Mouse (Mus musculus): ENCODE measurements around the gene Hnf1a. TPM values are rescaled to one million over a fixed set of nuclear protein-coding genes. Genes with fewer than 3 reads are reported as not detected.

The Hnf1a gene
- polyA plus RNA-seq, 1 experiment = not detected

GRCm38 (mm10) chr5:114964967-114965898, 5.7 kb downstream of the Hnf1a start:
- Histone ChIP-seq H3K27ac (ENCODE audit: control insufficient read depth, insufficient read depth, low read depth, low read length, poor library complexity) (no peak overlapping the region), H3K4me3 (replicated peaks; ENCODE audit: control insufficient read depth, low read depth, low read length) (no peak overlapping the region), H3K4me1 (ENCODE audit: control insufficient read depth, insufficient read depth, low read length) (no peaks in the 10 kb centered on the region)
- TF ChIP-seq POLR2A (IDR thresholded peaks at IDR 0.05; ENCODE audit: borderline replicate concordance, control insufficient read depth, low read depth, low read length) = no peak
- no peak for TF ChIP-seq CTCF (IDR thresholded peaks at IDR 0.05; ENCODE audit: control insufficient read depth, insufficient read depth, low read length)
- 48% methylated on average over 17 of the region's 17 CpGs for WGBS

- Histone ChIP-seq H3K4me1 (ENCODE audit: control insufficient read depth, insufficient read depth, low read length) (no peaks in the 10 kb centered on the region), H3K4me3 (replicated peaks; ENCODE audit: control insufficient read depth, low read depth, low read length) (no peak overlapping the region), H3K27ac (ENCODE audit: control insufficient read depth, insufficient read depth, low read depth, low read length, poor library complexity) (no peak overlapping the region)
- TF ChIP-seq CTCF (IDR thresholded peaks at IDR 0.05; ENCODE audit: control insufficient read depth, insufficient read depth, low read length) (no peak), POLR2A (IDR thresholded peaks at IDR 0.05; ENCODE audit: borderline replicate concordance, control insufficient read depth, low read depth, low read length) (no peak)
- WGBS = 58% methylated on average over 7 of the region's 7 CpGs
Measured at GRCm38 (mm10) chr5:114964315-114964966, 6.5 kb downstream of the Hnf1a start.

DNA sequence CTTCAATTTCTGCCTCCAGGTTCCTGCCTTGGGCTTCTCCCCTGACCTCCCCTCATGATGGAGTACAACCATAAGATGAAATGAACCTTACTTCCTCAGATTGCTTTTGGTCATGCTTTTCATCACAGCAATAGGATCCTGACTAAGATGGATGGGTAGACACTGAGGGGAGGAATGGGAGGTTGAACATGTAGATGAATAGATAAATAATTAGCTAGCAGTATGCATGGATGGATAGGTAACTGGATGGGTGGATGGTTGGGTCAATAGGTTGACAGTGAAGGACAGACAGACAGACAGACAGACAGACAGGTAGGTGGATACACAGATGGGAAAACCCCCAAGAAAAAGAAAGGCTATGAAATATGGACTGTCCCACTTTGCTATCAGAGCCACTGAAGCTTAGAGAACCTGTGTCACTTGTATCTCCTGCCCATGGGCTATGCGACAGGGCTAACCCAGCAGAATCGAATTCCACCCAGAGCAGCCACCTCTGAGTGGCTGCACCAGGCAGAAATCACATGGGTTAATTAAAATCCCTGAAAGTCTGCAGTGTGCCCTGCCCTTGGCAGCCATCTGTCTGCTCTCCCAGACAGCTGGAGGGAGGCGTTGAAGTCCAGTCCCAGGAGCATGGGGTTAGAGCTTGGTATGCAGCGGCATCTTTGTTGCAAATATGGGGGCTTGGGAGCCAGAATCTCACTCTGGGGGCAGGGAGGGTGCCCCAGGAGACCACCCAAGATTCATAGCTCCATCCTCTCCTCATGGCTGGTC, 9.1 kb downstream of the Hnf1a start:
- H3K27ac ChIP-seq (ENCODE audit: control insufficient read depth, insufficient read depth, low read depth, low read length, poor library complexity) = no peak overlapping the region; the same call in 1 of the 2 replicates
- 79% methylated on average over 4 of the region's 4 CpGs for WGBS
- TF ChIP-seq CTCF (IDR thresholded peaks at IDR 0.05; ENCODE audit: control insufficient read depth, insufficient read depth, low read length) (no peak), POLR2A (IDR thresholded peaks at IDR 0.05; ENCODE audit: borderline replicate concordance, control insufficient read depth, low read depth, low read length) (no peak)

GRCm38 (mm10) chr5:114958069-114958468, 12.8 kb downstream of the Hnf1a start:
- H3K27ac ChIP-seq (ENCODE audit: control insufficient read depth, insufficient read depth, low read depth, low read length, poor library complexity) = no peak overlapping the region
- 86% methylated on average over 5 of the region's 5 CpGs for WGBS
- no peak for TF ChIP-seq CTCF (IDR thresholded peaks at IDR 0.05; ENCODE audit: control insufficient read depth, insufficient read depth, low read length)
- TF ChIP-seq POLR2A (IDR thresholded peaks at IDR 0.05; ENCODE audit: borderline replicate concordance, control insufficient read depth, low read depth, low read length) = no peak
- no peak overlapping the region for H3K4me3 ChIP-seq (replicated peaks; ENCODE audit: control insufficient read depth, low read depth, low read length)
- H3K4me1 ChIP-seq (ENCODE audit: control insufficient read depth, insufficient read depth, low read length) = no peaks in the 10 kb centered on the region

More for the DNA sequence above, 9.1 kb downstream of the Hnf1a start:
- Histone ChIP-seq H3K4me3 (replicated peaks; ENCODE audit: control insufficient read depth, low read depth, low read length) (no peak overlapping the region), H3K4me1 (ENCODE audit: control insufficient read depth, insufficient read depth, low read length) (no peaks in the 10 kb centered on the region)

DNA sequence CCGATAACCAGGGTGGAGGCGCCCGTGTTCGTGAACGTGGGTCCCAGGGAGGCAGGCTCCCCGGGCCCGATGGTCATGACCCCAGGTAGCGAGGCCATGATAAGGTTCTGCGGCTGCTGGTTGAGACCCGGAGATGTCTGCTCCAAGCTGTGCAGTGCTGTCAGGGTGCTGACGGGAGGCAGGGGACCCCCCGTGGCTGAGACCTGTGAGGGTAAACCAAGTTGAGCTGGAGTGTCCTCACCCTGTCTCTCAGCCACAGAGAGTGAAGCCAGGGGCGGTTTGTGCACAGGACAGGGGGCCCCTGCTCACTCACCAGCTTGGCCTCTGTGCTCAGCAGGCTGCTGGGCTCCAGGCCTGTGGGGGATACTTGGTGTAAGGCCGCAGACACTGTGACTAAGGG, 17.6 kb downstream of the Hnf1a start:
- Histone ChIP-seq H3K27ac (ENCODE audit: control insufficient read depth, insufficient read depth, low read depth, low read length, poor library complexity) (no peak overlapping the region), H3K4me3 (replicated peaks; ENCODE audit: control insufficient read depth, low read depth, low read length) (no peak overlapping the region), H3K4me1 (ENCODE audit: control insufficient read depth, insufficient read depth, low read length) (no peaks in the 10 kb centered on the region)
- 88% methylated on average over 14 of the region's 14 CpGs for WGBS
- TF ChIP-seq POLR2A (IDR thresholded peaks at IDR 0.05; ENCODE audit: borderline replicate concordance, control insufficient read depth, low read depth, low read length) = no peak

DNA sequence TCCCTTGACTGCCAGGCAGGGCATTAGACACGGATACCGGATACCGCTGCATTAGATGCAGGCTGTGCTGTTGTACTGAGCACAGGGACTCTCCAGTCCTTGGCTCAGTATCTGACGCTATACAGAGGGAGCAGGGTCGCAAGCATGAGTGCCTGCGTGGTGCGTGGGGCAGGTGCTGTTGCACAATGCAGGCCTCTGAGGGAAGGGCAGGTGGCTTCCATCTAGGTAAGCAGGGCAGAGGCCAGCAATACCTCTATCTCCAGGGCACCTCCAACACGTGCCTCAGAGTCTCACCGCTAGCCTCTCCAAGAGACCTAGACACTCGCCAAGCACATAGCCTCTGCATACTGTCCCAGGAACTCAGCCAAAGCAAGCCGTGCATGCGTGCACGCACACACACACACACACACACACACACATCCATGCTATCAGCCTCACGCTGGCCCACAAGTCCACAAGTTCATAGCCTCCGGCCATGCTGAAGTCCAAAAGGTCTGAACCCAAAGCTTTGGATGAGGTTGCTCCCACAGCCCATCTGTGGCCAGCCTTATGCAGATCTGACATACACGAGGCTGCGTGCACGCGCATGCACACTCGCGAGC, 19.5 kb downstream of the Hnf1a start:
- 82% methylated on average over 21 of the region's 21 CpGs for WGBS
- H3K4me1 ChIP-seq (ENCODE audit: control insufficient read depth, insufficient read depth, low read length) = no peaks in the 10 kb centered on the region
- H3K27ac ChIP-seq (ENCODE audit: control insufficient read depth, insufficient read depth, low read depth, low read length, poor library complexity) = no peak overlapping the region
- no peak for TF ChIP-seq POLR2A (IDR thresholded peaks at IDR 0.05; ENCODE audit: borderline replicate concordance, control insufficient read depth, low read depth, low read length)
- TF ChIP-seq CTCF (IDR thresholded peaks at IDR 0.05; ENCODE audit: control insufficient read depth, insufficient read depth, low read length) = no peak
- no peak overlapping the region for H3K4me3 ChIP-seq (replicated peaks; ENCODE audit: control insufficient read depth, low read depth, low read length)

DNA sequence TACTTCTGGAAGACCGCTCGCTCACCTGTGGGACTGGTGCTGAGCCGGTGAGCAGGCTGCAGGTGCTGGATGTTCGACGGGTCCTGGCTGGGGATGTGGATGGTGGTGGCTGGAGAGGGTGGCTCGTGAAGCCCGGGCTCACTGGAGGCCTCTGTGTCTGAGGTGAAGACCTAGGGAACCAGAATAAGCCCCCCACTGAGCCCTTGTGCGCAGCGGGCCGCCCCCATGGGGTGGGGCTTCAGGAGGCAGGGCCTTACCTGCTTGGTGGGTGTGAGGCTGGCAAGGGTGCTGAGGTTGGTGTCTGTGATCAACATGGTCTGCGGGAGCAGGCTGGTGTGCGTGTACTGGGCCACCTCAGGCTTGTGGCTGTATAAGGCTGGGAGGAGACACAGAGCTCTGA, 20.2 kb downstream of the Hnf1a start:
- H3K27ac ChIP-seq (ENCODE audit: control insufficient read depth, insufficient read depth, low read depth, low read length, poor library complexity) = no peak overlapping the region
- H3K4me3 ChIP-seq (replicated peaks; ENCODE audit: control insufficient read depth, low read depth, low read length) = no peak overlapping the region
- TF ChIP-seq CTCF (IDR thresholded peaks at IDR 0.05; ENCODE audit: control insufficient read depth, insufficient read depth, low read length) = no peak
- TF ChIP-seq POLR2A (IDR thresholded peaks at IDR 0.05; ENCODE audit: borderline replicate concordance, control insufficient read depth, low read depth, low read length) = no peak
- 82% methylated on average over 12 of the region's 12 CpGs for WGBS
- H3K4me1 ChIP-seq (ENCODE audit: control insufficient read depth, insufficient read depth, low read length) = no peaks in the 10 kb centered on the region
